Mouse (Mus musculus) kidney, embryonic 15.5 days (tissue): ENCODE results near the gene Morc4. TPM values are rescaled to one million over a fixed set of nuclear protein-coding genes. Genes with fewer than 3 reads are reported as not detected.
A peak's percentile ranks its signal among the peaks of the same experiment; 100 is the strongest.

Experiments used
- ATAC-seq: fragments of 200-750 bp; cut with Nextera tagmentation; replicated peaks from 2 replicates; pipeline ENCODE4 v1.8.0; 2017; ENCODE audit warnings: moderate TSS enrichment; ENCODE audit not compliant: low FRiP score
- H3K27ac ChIP-seq: fragments of 300-500 bp; sonication (generic); 2 replicates; pipeline ENCODE4 v1.5.1; 2015; ENCODE audit warnings: mild to moderate bottlenecking, inconsistent platforms
- H3K27me3 ChIP-seq: fragments of 300-500 bp; sonication (generic); 2 replicates; pipeline ENCODE4 v1.6.1; 2015; ENCODE audit warnings: inconsistent platforms
- H3K36me3 ChIP-seq: fragments of 300-500 bp; sonication (generic); 2 replicates; pipeline ENCODE4 v1.6.1; 2015; ENCODE audit warnings: inconsistent platforms
- H3K4me1 ChIP-seq: fragments of 300-500 bp; sonication (generic); 2 replicates; pipeline ENCODE4 v1.6.1; 2015; ENCODE audit warnings: inconsistent platforms
- H3K4me2 ChIP-seq: fragments of 300-500 bp; sonication (generic); 2 replicates; pipeline ENCODE4 v1.6.1; 2015; ENCODE audit warnings: moderate library complexity, mild to moderate bottlenecking, inconsistent platforms
- H3K4me3 ChIP-seq: fragments of 300-500 bp; sonication (generic); replicated peaks from 2 replicates; pipeline ENCODE4 v1.5.1; 2015; ENCODE audit warnings: mild to moderate bottlenecking, inconsistent platforms
- H3K9ac ChIP-seq: fragments of 300-500 bp; sonication (generic); 2 replicates; pipeline ENCODE4 v1.6.1; 2015; ENCODE audit warnings: mild to moderate bottlenecking, inconsistent platforms
- H3K9me3 ChIP-seq: fragments of 300-500 bp; sonication (generic); replicated peaks from 2 replicates; pipeline ENCODE4 v1.6.1; 2016; ENCODE audit warnings: inconsistent platforms
- WGBS: fragments of 180-500 bp; shearing (Covaris S2); methylation state at CpG from one replicate; pipeline ENCODE4 v1.1.7; 2015; ENCODE audit warnings: mixed read lengths; 5-methylcytosine and 5-hydroxymethylcytosine counted together
- polyA plus RNA-seq: library from polyadenylated mRNA; unstranded; fragments of >200 nt; fragmentation: Nextera tagmentation; extraction: Ambion mirVana; gene quantifications from 2 replicates; pipeline ENCODE4 v1.2.1, GENCODE M21; 2015

Gene Morc4
- polyA plus RNA-seq, 1 experiment from 2014 or later = 13.8 TPM

GRCm38 (mm10) chrX:139800406-139800878, 71.0 kb downstream of the Morc4 start, which contains the start of gene Cldn2:
Gene Cldn2 (plus strand): TSS chrX:139800828.
- 74% methylated on average over 8 of the region's 8 CpGs for WGBS
- no peak for ATAC-seq
- H3K27ac ChIP-seq = no peak within 1 kb of the TSS
- no peaks in the 10 kb centered on the region for H3K36me3 ChIP-seq
- no peaks in the 10 kb centered on the region for H3K4me1 ChIP-seq
- H3K9me3 ChIP-seq = no peaks in the 10 kb centered on the region
- H3K4me2 ChIP-seq = no peak within 1 kb of the TSS
- no peak within 1 kb of the TSS for H3K4me3 ChIP-seq
- no peak within 1 kb of the TSS for H3K9ac ChIP-seq
- H3K27me3 ChIP-seq = peaks cover 49% of the 10 kb centered on the region

GRCm38 (mm10) chrX:139799953-139800352, 71.5 kb downstream of the Morc4 start:
- Histone ChIP-seq H3K36me3 (no peaks in the 10 kb centered on the region), H3K9me3 (no peaks in the 10 kb centered on the region), H3K4me3 (no peak overlapping the region), H3K27ac (no peak overlapping the region), H3K4me2 (no peak overlapping the region), H3K9ac (no peak overlapping the region), H3K4me1 (no peaks in the 10 kb centered on the region), H3K27me3 (peaks cover 51% of the 10 kb centered on the region)
- 84% methylated on average over 3 of the region's 3 CpGs for WGBS
- ATAC-seq = peak; percentile 67

GRCm38 (mm10) chrX:139797875-139798274, 73.6 kb downstream of the Morc4 start:
- no peak overlapping the region for H3K27ac ChIP-seq
- peaks cover 42% of the 10 kb centered on the region for H3K27me3 ChIP-seq
- no peak for ATAC-seq
- no peaks in the 10 kb centered on the region for H3K36me3 ChIP-seq
- no peaks in the 10 kb centered on the region for H3K4me1 ChIP-seq
- H3K9me3 ChIP-seq = no peaks in the 10 kb centered on the region
- no peak overlapping the region for H3K4me3 ChIP-seq
- WGBS = 85% methylated on average over 9 of the region's 9 CpGs
- no peak overlapping the region for H3K4me2 ChIP-seq
- H3K9ac ChIP-seq = no peak overlapping the region

- Histone ChIP-seq H3K4me2 (no peak overlapping the region), H3K36me3 (no peaks in the 10 kb centered on the region), H3K9ac (no peak overlapping the region), H3K4me3 (no peak overlapping the region), H3K27ac (no peak overlapping the region), H3K4me1 (no peaks in the 10 kb centered on the region), H3K27me3 (peaks cover 42% of the 10 kb centered on the region), H3K9me3 (no peaks in the 10 kb centered on the region)
- 95% methylated on average over 6 of the region's 6 CpGs for whole genome bisulfite sequencing
- ATAC-seq = no peak
These were observed 75.4 kb downstream of the Morc4 start for GRCm38 (mm10) chrX:139796037-139796436.

- no peak for ATAC-seq
These were observed 77.2 kb downstream of the Morc4 start for GRCm38 (mm10) chrX:139794072-139794845.

GRCm38 (mm10) chrX:139785764-139786163, 85.7 kb downstream of the Morc4 start:
- Histone ChIP-seq H3K4me1 (no peaks in the 10 kb centered on the region), H3K9me3 (no peaks in the 10 kb centered on the region), H3K9ac (no peak overlapping the region), H3K4me2 (no peak overlapping the region), H3K27ac (no peak overlapping the region), H3K27me3 (peaks cover 22% of the 10 kb centered on the region), H3K36me3 (no peaks in the 10 kb centered on the region), H3K4me3 (no peak overlapping the region)
- ATAC-seq = peak; percentile 73
- WGBS = 48% methylated on average over 1 of the region's 1 CpGs

More at GRCm38 (mm10) chrX:139794072-139794845, 77.2 kb downstream of the Morc4 start:
- 82% methylated on average over 7 of the region's 7 CpGs for WGBS
- H3K9ac ChIP-seq = no peak overlapping the region
- H3K4me3 ChIP-seq = no peak overlapping the region
- no peaks in the 10 kb centered on the region for H3K9me3 ChIP-seq
- no peaks in the 10 kb centered on the region for H3K36me3 ChIP-seq
- peaks cover 42% of the 10 kb centered on the region for H3K27me3 ChIP-seq
- H3K27ac ChIP-seq = no peak overlapping the region
- H3K4me1 ChIP-seq = no peaks in the 10 kb centered on the region
- H3K4me2 ChIP-seq = no peak overlapping the region

- peaks cover 30% of the 10 kb centered on the region for H3K27me3 ChIP-seq
- 58% methylated on average over 3 of the region's 3 CpGs for WGBS
- ATAC-seq = no peak
- no peaks in the 10 kb centered on the region for H3K9me3 ChIP-seq
- H3K4me1 ChIP-seq = no peaks in the 10 kb centered on the region
- no peak overlapping the region for H3K27ac ChIP-seq
- no peaks in the 10 kb centered on the region for H3K36me3 ChIP-seq
- no peak overlapping the region for H3K4me3 ChIP-seq
- no peak overlapping the region for H3K9ac ChIP-seq
- no peak overlapping the region for H3K4me2 ChIP-seq
These were observed 88.4 kb downstream of the Morc4 start for GRCm38 (mm10) chrX:139783045-139783422.

GRCm38 (mm10) chrX:139782278-139783044, 89.0 kb downstream of the Morc4 start, which contains the start of gene Ripply1:
Gene Ripply1 (minus strand): TSS chrX:139782353.
- 42% methylated on average over 6 of the region's 6 CpGs for WGBS
- no peaks in the 10 kb centered on the region for H3K36me3 ChIP-seq
- no peak within 1 kb of the TSS for H3K27ac ChIP-seq
- H3K4me1 ChIP-seq = no peaks in the 10 kb centered on the region
- H3K9me3 ChIP-seq = no peaks in the 10 kb centered on the region
- H3K9ac ChIP-seq = no peak within 1 kb of the TSS
- peaks cover 32% of the 10 kb centered on the region for H3K27me3 ChIP-seq
- no peak within 1 kb of the TSS for H3K4me2 ChIP-seq
- ATAC-seq = no peak
- H3K4me3 ChIP-seq = no peak within 1 kb of the TSS

- no peak overlapping the region for H3K27ac ChIP-seq
- peaks cover 30% of the 10 kb centered on the region for H3K27me3 ChIP-seq
- H3K9ac ChIP-seq = no peak overlapping the region
- H3K4me2 ChIP-seq = no peak overlapping the region
- no peaks in the 10 kb centered on the region for H3K9me3 ChIP-seq
- 74% methylated on average over 3 of the region's 4 CpGs for WGBS
- no peak overlapping the region for H3K4me3 ChIP-seq
- no peaks in the 10 kb centered on the region for H3K36me3 ChIP-seq
- ATAC-seq = no peak
- no peaks in the 10 kb centered on the region for H3K4me1 ChIP-seq
These were observed 89.9 kb downstream of the Morc4 start for GRCm38 (mm10) chrX:139781563-139781962.

- H3K9me3 ChIP-seq = no peaks in the 10 kb centered on the region
- H3K4me3 ChIP-seq = no peak overlapping the region
- no peak overlapping the region for H3K4me2 ChIP-seq
- 62% methylated on average over 3 of the region's 3 CpGs for WGBS
- H3K36me3 ChIP-seq = no peaks in the 10 kb centered on the region
- H3K27ac ChIP-seq = no peak overlapping the region
- H3K4me1 ChIP-seq = no peaks in the 10 kb centered on the region
- H3K9ac ChIP-seq = no peak overlapping the region
- H3K27me3 ChIP-seq = peaks cover 30% of the 10 kb centered on the region
- no peak for ATAC-seq
These were observed 90.5 kb downstream of the Morc4 start for GRCm38 (mm10) chrX:139780988-139781387.

- no peak for ATAC-seq
- H3K9ac ChIP-seq = no peak overlapping the region
- WGBS = 77% methylated on average over 5 of the region's 5 CpGs
- H3K27ac ChIP-seq = no peak overlapping the region
- no peaks in the 10 kb centered on the region for H3K36me3 ChIP-seq
- H3K27me3 ChIP-seq = peaks cover 35% of the 10 kb centered on the region
- no peaks in the 10 kb centered on the region for H3K9me3 ChIP-seq
- no peaks in the 10 kb centered on the region for H3K4me1 ChIP-seq
- no peak overlapping the region for H3K4me3 ChIP-seq
- no peak overlapping the region for H3K4me2 ChIP-seq
These were observed 92.1 kb downstream of the Morc4 start for GRCm38 (mm10) chrX:139779401-139779800.

- ATAC-seq = no peak
- Histone ChIP-seq H3K27me3 (peaks cover 36% of the 10 kb centered on the region), H3K9me3 (no peaks in the 10 kb centered on the region), H3K4me2 (no peak overlapping the region), H3K4me3 (no peak overlapping the region), H3K4me1 (no peaks in the 10 kb centered on the region), H3K9ac (no peak overlapping the region), H3K36me3 (no peaks in the 10 kb centered on the region), H3K27ac (no peak overlapping the region)
- 77% methylated on average over 1 of the region's 1 CpGs for WGBS
These were observed 92.6 kb downstream of the Morc4 start for GRCm38 (mm10) chrX:139778886-139779285.
